Mouse (Mus musculus) inflammation-experienced regulatory T-cells, adult 6 months (primary cell): ENCODE results near the gene Tnfaip3. TPM values are rescaled to one million over a fixed set of nuclear protein-coding genes. Genes with fewer than 3 reads are reported as not detected.

Experiments
- ATAC-seq: one replicate; pipeline ENCODE4 v1.8.0; 2017
- polyA plus RNA-seq, 3 experiments: library from polyadenylated mRNA; unstranded; fragments of 100-300 nt; shearing (Covaris generic); gene quantifications; one replicate each; pipeline ENCODE4 v1.2.1; 2017

Gene Tnfaip3
- polyA plus RNA-seq, 3 experiments from 2014 or later, result 41.2 to 50.7 (median 46.5) TPM

GRCm38 (mm10) chr10:18964856-18965255 is 50.6 kb downstream of the Tnfaip3 start:
- ATAC-seq, result peak; percentile 78

DNA sequence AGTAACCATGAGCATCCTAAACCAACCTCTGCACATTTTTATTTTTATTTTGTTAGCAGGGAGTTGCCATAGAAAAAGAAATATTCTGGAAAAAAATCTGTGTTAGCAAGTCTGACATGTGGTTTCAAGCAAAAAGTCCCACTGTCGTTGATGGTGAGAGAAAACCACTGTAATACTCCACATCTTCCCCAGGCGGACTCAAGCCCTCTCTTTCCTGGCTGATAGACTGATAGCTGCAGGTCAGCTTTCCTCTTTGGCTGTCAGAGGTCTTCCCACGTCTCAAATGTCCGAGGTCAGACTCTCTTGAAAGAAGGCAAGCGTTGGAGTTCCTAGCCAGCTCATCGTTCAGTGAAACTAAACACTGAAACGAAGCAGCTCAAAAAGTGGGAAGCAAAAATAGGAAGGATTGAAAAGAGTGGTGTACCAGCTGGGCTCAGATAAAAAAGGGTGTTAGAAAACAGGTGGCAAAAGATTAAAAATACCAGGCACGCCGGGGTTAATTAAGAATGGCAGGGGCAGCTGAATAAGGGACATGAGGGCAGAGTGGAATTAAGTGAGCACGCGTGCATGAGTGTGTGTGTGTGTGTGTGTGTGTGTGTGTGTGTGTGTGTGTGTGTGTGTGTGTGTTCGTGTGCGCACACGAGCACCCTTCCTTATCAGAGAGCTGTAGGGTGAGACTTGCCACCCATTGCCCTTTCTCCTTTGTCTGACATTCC is 55.5 kb downstream of the Tnfaip3 start:
- no peak for ATAC-seq

DNA sequence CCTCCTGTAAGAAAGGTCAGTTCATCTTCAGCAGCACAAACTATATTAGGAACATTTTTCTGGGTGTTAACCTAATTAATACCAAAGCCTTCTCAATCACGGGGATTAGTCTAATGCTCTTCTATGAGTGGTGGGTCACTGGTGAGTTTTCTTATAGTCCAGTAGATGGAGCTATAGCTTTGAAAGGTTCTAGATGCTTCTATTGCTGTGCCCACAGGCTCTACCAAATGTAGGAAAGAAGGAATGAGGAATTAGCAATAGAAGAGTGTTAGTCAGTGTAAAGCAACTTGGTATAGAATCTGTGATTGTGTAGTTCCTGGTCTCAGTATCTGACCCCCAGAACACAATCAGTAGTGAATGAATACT is 61.8 kb downstream of the Tnfaip3 start:
- ATAC-seq, result peak; percentile 87

- ATAC-seq, result peak; percentile 26
These were observed 62.3 kb downstream of the Tnfaip3 start for GRCm38 (mm10) chr10:18953011-18953705.

Other genes with a start within 250 kb of the Tnfaip3 start
- gene Gm4922, start 228.9 kb downstream of the Tnfaip3 start, polyA plus RNA-seq, result not detected
- gene Perp, start 170.6 kb downstream of the Tnfaip3 start, polyA plus RNA-seq, result 1 to 10 TPM in 1 of 3 experiments, under 1 TPM in 2; 0.68 to 6.9 (median 0.69) TPM